Mouse (Mus musculus) urinary bladder, postnatal 14 days (tissue): ENCODE measurements around the gene Gm49337.

Source experiments
- DNase-seq: peaks from one replicate; pipeline ENCODE4 v3.0.0; 2021; ENCODE audit warnings: low spot score

Gene Gm49337

DNA sequence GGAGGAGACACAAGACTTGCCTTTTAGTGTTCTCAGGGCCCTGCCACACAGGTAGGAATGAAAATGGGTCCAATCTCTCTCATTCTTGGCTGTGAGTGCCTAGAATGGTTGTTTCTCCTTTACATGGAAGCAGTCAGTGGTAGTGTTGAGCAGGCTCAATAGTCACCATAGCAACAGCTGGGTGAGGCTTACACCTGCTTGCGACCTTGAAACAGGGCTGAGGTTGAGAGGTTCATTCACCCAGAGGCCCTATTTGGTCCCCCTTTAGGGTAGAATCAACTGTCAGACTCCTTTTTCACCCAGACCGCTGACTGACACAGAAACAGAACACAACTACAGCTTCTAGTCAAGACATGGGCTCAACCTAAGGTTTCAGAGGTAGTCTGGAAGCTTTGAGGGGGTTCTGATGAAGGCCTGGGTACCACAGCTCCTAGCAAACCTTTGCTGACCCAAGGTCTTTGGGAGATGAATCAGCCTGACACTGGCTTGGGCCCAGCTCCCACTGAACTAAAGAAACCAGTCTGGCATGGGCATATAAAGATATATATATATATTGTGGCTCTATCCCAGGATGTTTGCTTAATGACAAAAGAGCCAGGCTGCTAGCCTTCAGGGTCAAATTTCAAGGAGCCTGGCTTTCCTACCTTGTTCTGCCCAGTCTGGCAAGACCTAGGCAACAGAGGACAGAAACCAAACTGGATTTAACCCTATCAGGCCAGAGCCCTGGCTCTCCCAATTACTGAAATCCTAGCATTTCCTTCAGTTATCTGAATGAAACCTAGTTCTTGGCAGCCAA lies 8.2 kb upstream of the Gm49337 start:
- DNase-seq = no peak

DNA sequence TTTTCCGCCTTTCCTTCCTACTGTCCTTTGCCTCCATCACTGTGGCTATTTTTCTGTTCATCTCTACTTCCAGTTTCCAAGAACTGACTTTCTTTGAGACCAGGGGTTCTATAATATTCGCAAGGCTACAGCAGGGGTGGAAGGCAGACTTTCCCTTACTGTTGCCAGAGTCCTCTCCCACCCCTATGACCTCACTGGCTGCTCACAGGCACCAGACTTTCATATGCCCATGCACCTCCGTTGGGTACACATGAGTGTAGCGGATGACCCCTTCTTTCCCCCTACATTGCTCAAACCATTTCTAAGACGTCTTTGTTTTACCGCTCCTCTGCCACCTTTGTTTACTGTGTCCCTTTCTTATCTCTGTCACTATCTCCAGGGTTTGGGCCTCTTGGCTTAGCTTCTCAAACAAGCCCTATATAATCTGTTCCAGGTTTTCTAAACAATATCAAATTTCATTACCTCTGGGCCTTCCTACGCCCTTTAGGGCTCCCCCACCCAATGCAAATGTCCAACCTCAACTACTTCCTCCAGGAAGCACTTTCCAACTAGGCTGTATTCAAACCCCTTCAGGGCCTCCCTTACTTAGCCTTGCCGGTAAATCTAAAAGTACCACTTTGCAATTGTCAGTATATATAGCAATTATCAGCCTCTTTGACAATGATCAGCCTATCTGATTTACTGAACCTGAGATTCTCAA lies 7.3 kb upstream of the Gm49337 start:
- DNase-seq = no peak

DNA sequence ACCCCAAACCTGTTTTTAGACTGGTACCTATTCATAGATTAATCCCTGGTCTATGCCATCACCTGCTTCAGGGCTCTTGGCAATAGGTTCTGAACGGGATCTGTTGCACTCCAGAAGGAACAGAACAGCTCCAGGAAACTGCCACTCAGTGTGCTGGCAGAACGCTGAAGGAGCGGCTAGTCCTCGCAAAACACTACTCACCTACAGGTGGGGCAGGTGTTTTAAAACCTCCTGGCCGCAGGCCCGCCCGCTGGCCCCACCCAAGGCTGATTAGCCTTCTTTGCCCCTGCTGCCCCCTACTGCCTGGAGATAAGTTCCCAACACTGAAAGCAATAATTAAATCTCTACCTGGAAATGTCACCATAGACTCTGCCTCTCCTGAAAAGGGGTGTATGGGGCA lies 5.8 kb upstream of the Gm49337 start, which contains the start of gene Tspan1:
Gene Tspan1, minus strand, starts transcription at position 198 of the 400 bp plus-strand sequence.
- peak; percentile 82 for DNase-seq

DNA sequence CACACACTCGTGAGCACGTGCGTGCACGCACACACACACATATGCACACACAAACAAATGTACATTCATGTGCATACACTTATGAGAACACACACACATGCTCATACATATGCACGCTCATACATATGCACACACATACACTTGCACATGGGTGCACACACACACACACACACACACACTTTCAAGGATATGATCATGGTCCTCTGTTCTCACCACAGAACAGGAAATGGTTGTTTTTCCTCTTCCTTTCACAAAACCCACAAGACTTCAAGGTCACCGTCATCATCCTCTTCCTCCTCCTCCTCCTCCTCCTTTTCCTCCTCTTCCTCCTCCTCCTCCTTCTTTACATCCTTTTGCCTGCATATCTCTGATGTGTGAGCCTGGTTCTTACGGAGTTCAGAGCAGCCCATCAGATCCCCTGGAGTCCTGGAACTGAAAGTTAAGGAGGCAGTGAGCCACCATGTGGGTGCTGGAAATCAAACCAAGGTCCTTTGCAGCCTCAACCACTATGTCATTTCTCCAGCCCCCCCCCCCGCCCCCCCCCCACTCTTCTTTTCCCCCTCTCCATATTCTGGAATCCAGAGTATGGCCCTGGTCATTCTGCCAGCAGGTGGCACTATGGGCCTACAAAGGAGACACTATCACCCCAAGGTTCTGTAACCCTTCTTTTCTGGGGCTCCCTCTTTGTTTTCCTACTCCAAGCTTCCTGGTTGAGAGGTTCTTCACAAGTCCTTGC lies 4.4 kb upstream of the Gm49337 start:
- DNase-seq = peak; percentile 83

DNA sequence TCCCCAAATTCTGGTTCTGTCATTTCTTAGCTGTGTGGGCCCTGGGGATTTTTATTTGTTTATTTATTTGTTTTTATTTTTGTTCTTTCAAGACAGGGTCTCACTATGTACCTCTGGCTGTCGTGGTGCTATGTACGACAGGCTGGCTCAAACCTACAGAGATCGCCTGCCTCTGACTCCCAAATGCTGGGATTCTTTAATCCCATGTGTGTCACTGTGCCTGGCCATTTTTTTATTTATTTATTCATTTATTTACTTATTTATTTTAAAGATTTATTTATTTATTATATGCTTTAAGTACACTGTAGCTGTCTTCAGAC lies 3.9 kb upstream of the Gm49337 start:
- no peak for DNase-seq

DNA sequence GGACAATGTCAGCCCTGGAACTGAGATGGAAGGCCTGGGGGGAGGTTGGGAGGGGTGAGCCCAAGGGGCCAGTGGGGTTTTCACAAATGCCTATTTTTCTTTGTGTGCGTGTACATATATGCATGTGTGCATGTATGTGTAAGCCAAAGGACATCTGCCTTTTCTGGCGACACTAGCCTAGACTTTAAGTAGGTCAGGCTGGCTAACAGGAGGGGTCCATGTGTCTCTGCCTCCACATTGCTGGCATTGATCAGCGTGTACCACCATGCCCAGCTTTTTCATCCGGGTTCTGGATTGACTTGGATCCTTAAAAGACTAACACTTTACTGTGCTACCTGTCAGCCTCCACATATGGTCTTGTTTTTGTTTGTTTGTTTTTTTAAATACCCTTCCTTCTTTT lies 568 bp downstream of the Gm49337 start:
- DNase-seq = no peak

DNA sequence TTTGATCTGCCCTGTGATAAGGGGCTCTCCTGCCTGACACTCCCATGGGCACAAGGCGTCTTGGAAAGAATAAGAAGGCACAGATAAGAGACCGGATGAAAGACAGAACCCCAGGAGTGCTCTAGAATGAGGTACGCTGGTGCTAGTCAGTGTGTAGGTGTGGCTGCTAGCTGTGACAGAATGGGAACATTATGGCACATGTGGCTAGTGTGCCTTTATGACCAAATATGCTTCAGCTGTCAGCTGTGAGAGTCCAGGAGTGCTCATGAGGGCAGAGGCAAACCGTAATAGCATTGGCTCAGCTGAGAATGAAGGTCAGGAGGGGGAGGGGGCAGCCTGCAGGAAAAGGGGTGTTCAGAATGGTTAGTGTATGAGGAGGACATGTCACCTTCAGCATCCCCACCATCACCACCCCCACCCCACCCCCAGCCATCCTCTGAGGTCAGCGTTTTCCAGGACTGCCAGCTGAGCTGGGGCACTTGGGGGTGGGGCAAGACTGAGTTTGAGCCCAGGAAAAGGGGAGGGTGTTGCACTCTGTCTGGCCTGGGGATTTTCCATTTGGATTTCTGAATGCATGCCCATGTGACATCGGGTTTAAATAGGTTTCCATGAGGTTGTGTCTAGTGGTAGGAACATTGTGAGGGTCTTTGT lies 1.4 kb downstream of the Gm49337 start:
- DNase-seq = no peak

DNA sequence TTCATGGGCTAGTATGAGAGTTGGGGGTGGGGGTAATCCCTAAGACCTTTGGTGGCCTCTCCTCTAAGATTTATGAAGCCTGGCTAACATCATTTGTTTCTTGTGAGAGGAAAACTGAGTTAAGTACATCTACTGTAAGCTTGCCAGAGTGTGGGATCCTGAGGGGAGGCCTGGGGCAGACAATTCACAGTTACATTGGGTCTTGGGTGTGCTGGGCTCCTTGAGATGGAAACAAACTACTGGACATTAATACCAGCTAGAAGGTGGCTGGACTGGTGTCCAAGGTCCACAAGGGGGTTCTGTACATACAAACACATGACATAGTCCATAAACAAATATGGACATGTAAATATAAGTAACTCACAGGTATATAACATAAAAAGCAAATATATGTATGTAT lies 2.0 kb downstream of the Gm49337 start:
- no peak for DNase-seq

DNA sequence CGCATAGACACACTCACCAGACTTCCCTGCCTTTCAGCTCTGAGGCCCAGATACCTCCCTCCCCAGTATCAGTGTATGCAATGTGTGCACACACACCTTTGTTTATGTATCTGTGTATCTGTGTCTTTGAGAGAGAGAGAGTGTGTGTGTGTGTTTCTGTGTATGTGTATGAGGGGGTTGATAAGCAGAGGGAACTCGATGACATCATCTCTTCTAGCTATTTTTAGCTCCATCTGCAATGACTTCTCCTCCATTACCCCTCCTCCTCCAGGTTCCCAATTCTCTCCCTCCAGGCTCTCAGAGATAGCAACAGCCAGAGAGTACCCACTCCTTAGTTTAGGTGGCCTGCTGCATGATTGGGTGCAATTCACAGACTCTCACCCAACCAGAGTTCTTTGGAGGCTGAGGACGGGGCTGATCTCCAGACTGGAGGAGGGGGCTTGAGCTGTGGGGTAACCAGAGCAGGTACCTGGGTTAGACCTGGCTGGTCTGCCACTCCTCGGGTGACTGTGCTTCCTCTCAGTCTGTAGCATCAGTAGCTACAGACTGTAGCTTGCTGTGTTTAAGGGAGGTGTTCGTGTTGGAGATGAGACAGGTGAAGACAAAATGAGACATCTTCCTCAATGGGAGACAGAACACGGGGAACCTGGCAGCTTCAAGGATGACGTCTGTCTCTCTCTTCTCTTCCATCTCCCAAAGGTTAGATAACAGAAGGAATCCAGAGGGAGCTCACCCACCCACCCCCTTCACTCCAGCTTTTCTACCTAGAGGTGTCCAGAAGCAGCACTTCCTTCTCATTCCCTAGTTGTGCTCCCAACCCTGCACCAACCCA lies 2.7 kb downstream of the Gm49337 start:
- DNase-seq = no peak

DNA sequence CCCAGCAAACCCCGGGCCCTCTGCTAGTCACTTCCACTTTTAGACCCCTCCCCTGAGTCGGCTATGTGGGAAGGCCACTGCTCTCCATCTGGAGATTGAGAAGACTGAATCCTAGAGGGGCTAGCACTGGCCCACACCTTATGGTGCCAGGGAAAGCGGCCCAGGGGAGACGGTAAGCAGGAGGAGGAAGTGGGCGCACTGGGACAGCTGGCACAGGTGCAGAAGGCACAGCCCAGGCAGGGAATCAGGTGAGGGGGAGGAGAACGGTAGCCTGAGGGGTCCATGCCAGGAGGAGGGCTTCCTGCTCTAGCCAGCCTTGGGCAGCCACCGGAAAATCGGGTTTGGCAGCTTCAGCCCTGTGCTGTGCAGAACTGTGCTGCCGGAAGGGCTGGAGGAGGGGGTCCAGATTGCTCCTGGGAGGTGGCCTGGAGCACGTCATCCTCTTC lies 3.4 kb downstream of the Gm49337 start:
- peak; percentile 93 for DNase-seq

DNA sequence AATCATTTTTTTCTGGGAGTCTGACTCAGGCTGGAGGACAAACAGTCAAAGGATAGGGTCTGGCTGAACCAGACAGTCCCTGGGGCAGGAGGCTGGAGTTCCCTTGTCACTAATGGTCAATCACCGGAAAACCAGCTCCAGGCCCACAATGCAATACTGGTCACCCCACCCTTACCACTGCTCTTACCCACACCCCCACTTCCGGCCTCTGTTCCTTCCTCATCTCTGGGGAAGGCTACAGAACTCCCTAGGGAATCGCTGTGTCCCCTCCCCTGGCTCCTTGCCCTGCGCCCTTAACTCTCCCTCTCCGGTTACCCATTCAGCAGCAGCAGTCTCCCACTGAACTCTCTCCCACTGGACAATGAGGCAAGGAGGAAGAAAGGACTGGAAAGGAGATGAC lies 4.0 kb downstream of the Gm49337 start:
- peak; percentile 49 for DNase-seq

DNA sequence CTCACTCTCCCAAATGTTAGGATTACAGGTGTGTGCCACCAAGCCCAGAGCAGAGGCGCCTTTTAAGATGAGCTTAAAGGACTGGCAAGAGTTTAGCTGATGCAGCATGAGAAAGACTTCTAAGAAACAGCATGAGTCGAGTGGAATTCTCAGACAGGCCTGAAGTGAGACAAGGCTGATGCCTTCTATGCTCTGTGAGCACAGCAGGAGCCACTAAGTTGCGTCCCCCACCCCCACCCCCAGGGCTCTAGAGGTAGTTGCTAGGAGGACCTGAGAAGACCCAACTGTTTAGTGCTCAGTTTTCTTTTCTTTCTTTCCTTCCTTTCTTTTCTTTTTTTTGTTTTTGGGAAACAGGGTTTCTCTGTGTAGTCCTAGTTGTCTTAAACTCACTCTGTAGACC lies 8.9 kb downstream of the Gm49337 start:
- DNase-seq = no peak

DNA sequence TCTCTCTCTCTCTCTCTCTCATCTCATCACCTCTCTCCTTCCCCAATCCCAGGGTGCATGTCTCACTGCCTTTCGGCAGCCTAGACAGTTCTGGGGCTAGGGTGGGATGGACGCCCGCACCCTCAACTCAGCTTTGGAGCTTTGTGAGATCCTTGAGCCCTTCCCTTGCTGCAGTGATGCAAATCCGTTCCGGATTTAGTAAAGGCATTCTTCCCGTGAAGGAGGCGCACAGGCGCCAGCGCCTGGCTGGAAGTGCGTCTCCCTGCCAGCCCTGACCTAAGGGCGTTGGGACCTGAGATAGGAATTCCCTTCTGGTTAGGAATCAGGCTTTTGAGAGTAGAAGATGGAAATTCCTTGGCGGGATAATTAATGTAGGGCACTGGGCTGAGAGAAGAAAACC lies 9.6 kb downstream of the Gm49337 start:
- no peak for DNase-seq

DNA sequence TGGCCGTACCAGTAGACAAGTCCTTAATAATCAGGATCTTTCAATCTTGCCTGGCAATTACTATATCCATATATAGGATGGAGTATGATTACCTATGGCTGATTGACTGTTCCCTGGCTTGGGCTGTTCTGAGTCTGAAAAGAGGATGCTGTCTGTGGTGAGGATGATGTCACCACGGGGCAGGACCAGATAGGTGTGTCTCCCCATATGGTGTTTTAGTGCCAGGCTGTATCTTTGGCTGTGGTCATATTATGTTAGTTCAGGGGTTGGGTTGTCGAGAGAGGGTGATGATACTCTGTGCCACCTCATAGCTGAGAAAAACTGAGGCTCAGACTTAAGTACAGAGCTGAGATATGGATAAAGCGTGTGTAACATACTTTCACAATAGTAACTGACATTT lies 11.9 kb downstream of the Gm49337 start:
- no peak for DNase-seq

DNA sequence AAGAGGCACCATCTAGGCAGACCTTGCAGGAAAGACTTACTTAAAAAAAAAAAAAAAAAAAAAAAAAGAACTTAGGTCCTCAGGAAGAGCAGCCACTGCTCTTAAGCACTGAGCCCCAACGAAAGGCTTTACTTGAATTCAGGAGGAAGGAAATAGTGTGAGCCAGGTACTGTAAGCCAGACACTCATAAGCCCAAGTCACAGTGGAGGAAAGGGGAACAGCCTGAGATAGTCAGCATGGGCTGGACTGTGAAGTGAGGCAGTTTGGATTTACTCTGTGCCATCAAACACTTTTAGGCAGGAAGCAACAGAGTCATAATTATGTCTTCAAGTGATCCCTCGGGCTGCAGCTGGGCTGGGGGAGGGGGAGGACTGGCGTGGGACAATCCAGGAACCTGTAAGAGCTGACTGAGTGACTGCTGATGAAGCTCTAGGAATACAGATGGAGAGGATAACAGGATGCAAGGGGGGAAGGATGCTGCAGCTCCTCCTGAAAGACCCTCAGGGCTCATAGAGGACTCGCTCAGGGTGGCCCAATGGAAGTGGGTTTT lies 19.2 kb downstream of the Gm49337 start:
- no peak for DNase-seq

DNA sequence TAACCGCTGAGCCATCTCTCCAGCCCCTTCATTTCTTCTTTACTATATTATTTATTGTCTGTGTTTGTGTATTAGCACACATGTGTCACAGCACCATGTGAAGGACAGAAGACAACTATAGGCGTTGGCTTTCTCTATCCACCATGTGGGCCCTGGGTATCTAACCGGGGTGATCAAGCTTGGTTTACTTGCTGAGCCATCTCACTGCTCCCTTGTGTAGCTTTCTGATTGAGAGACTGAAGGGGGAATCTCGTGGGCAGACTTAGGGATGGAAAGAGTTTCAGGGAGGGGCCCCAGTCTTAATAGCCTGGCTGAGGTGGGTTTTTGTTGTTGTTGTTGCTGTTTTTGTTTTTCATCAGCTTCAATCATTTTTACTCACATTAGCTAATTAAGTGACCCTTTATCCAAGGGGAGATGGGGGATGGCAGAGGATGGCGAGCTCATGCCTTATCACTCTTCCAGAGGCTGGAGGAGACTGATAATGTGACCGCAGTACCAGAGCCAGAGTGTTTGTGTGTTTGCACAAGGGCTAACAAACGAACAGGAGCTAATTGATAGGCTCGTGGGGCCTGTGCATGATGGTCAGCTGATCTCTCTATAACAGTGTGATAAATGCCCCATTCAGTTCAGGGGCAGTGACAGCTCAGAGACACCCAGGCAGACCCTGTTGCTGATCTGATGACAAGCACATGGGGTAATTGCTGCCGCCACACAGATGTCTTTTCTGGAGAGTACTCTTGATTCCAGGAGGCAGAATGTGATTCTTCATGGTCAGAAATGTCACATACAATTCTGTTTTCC lies 20.6 kb downstream of the Gm49337 start:
- no peak for DNase-seq

DNA sequence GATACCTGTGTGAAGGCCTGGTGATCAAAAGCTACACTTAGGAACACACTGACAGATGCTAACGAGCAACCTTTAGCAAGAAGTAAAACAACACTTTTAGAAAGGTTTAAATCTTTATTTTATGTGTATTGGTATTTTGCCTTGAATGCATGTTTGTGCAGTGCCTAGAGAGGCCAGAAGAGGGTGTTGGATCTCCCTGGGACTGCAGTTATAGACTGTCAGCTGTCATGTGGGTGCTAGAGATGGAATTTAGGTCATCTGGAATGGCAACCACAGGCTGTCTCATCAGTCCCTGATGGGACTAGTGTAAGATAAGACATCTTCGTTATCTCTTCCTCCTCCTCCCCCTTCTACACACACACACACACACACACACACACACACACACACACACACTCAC lies 25.2 kb downstream of the Gm49337 start:
- no peak for DNase-seq

DNA sequence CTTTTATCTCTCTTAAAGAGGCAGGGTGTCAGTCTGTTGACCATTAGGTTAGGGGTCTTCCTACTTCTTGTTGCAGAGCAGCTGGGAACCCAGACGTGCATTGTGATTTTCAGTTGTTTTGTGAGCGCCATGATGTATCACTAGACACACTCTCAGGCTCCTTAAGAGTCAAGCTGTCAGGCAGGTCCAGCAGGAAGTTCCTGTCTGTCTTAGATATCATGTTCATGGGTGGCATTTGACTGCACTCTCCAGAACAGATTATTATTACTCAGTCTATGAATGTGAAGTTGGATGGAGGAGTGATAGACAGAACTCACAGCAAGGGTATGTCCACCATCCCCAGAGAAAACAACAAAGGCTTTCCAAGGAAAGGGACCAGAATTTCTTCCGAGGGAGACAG lies 31.2 kb downstream of the Gm49337 start:
- DNase-seq = peak; percentile 68

DNA sequence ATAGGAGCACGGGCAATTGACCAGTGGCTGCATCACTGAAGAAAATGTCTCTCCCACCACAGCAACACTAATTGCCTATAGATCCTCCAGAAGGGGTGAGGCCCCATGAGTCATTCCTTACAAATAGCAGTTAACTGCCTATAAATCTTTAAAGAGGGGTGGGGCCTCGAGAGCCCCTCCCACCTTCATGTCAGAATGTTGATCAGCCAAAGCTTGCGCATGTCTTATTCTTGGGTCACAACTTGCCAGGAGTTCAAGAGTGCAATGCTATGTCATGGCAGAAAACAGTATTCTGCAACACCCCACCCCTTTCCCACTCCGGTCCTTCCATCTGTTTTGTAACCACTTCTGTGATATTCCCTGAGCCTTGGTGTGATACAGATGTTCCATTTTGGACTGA lies 33.3 kb downstream of the Gm49337 start:
- DNase-seq = peak; percentile 5

DNA sequence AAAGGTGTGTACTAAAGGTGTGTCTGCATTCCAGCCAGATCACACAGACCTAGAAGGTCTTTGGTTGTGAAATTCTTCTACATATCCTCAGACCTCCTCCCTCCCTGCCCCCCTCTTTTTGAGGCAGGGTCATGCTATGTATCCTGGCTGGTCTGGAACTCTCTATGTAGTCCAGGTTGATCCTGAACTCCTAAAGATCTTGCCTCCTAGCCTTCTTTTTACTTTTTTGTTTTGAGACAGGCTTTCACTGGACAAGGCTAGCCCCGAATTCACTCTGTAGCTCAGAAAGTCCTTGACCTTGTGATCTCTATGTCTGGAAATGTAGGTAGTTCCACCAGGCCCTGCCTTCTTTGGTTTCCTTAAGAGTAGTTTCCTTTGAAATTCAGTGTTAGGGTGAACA lies 35.7 kb downstream of the Gm49337 start:
- no peak for DNase-seq
